Mouse (Mus musculus): ENCODE data around the gene Gnai3.

The Gnai3 gene

DNA sequence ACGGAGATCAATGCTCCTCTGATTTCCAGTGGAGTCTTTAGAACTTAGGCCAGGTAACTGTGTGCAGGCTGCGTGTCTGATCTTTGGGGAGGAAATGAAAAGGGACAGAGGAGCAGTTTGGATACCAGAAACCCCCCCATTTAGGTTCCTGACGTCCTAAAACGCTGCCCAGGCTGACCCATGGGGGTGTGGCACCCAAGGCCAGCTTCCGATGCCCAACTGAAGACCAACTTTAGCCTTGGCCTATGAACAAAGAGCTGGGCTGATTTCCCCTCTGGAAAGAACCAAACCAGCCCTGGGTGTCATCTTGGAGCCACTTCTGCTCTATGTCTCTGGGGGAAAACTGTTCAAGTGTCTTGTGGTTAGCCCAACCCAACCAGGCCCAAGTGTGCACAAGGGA lies 18.1 kb upstream of the Gnai3 start:
- no peak for DNase-seq (ENCODE audit: inconsistent ontology term)

DNA sequence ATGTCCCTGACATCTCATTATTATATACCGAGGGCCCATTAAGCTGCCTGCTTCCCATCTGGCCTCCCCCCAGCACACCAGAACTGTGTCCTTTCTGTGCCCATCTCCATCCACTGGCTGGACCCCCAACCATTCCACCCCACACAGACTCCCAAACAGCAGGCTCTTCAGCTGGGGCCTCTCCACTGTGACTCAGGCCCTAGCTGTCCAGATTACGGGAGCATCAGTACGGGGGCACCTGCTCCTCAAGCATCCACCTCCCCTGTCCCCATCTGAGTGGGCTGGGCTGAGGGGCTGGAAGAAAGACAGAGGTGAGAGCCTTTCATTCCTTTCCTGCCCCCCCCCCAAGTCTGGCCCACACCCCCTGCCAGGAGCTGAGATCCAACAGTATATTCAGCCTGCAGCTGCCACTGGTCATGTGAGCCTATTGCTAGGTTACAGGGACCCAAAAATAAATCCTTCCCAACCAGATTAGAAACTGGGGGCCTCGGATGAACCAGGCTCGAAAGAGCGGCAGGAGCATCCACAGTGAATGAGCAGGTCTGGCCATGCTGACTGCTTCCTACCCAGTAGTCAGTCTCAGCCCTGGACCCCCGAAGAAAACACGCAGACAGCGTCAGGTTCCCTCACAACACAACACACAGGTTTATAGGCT lies 12.6 kb upstream of the Gnai3 start:
- no peak for DNase-seq (ENCODE audit: inconsistent ontology term)

DNA sequence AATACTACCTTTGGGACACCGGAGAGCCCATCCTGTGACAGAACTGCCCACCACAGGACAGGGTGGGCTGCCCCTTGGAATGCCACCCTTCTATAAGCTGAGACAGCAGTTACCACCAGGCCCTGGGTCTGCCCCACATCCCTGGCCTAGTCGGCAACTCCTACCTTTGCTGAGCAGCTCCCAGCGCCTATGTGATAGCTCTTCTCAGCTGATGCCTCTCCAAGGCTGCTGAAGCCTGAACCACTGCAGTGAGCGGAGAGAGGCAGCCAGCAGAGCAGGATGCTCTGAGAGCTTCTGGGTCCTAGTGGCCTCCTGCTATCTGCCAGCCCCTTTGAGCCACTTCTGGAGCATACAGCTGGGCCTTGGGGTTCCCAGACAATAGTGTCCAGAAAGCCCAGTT lies 8.7 kb upstream of the Gnai3 start, which contains the start of gene Gpr61:
Gene Gpr61 (minus strand): TSS at position 227 of the 400 bp plus-strand sequence.
- no peak for DNase-seq (ENCODE audit: inconsistent ontology term)

DNA sequence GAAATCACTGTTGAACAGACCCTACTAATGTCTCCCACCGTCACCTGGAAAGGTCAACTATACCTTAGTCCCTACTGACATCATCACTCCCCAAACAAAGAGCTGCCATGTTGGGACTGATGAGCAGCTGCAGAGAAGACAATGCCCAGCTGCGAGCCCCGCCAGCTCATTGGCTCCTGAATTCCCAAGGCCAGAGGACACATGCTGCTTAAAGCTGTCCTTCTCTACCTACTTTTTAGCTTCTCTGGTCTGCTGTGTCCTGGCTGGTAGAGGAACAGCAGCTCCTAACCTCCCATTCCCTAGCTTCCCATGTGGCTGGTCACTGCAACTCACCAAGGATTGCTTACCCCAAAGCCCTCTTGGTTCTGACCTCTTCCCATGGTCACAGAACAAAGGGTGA lies 6.3 kb upstream of the Gnai3 start:
- DNase-seq (ENCODE audit: inconsistent ontology term): no peak

DNA sequence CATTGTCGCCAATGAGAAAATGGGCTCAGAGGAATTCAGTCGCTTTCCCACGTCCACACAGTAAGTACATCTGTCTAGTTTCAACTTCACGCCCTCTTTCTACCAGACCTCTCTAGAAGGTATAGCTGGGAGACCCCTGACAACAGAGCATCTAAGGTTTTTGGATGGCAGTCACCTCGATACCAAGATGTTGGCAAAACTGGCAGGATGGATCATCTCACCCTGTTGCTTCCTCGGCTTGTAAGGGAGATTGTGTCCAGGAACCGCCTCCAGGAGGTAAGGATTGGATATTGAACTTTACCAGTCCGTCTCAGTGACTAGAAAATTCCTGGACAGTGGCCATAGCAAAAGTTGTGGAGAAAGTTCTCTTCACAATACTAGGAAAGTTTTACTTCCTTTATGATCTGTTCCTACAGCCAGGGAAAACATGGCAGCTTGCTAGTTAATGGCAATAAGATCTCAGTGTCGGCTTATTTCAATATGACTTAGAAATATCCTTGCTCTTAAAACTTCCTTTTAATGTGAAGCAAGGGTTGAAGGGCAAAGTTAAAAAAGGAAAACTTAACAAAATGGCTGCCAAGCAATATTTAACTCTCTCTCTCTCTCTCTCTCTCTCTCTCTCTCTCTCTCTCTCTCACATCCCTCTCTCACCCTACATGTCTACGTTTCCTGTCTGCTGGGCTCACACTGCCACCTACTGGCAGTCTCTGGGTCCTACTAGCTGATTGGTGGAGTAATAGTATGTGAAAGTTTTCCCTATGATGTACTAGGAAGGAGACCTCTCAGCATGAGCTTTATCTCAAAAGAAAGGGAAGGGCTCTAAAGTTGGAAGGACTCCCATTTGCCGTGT lies 1.7 kb upstream of the Gnai3 start:
- DNase-seq (ENCODE audit: inconsistent ontology term): peak; percentile 82

DNA sequence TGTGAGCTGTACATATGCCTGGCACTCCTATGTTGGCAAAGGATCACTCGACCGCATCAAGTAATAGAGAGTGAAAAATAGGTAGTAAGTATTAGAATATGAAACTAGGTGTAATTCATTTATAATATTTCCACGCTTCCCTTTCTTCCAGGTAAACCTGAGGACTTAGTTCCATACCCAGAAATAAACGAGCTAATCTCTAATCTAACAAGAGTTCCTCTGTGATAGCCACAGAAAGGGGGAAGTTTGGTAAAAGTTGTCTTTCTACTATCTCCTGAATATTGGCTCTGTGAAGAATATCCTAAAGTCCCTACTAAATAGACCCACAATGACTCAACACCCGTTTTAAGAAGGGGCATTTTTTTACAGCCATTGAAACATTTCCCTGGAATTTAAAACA lies 725 bp upstream of the Gnai3 start:
- DNase-seq (ENCODE audit: inconsistent ontology term): no peak

DNA sequence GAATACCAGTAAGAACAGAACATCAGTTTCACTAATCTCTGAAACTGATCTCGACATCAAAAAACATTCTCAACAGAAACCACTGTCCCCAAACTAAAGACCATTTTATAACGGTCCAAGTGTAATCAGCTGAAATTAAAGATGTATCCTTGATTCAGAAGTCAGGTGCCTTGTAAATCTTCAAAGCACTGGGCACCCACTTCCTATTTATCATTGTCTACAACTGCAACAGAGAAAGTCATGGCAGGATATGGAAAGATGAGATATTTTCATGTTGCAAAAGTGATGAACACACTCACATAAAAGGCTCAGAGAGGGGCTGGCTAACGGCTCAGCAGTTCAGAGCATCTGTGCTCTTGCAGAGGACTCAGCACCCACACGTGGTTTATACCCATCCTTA lies 5.2 kb downstream of the Gnai3 start:
- no peak for DNase-seq (ENCODE audit: inconsistent ontology term)

DNA sequence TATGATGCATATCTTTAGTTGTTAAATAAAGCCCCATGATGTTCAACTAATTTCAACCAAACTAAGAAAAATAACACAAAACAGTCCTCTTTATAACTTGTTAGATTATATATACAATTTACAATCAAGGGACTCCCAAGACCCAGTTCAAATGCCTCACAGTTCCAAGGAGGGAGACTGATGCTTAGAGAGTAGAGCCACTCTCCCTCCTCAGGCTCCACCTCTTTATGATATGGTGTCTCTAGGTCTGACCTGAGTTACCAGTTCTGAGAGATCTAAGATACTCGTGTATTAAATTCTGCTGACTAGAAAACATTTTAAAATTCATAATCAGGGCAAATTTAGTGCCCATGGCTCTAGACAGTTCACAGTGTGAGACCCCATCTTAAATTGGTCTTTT lies 6.8 kb downstream of the Gnai3 start:
- no peak for DNase-seq (ENCODE audit: inconsistent ontology term)

DNA sequence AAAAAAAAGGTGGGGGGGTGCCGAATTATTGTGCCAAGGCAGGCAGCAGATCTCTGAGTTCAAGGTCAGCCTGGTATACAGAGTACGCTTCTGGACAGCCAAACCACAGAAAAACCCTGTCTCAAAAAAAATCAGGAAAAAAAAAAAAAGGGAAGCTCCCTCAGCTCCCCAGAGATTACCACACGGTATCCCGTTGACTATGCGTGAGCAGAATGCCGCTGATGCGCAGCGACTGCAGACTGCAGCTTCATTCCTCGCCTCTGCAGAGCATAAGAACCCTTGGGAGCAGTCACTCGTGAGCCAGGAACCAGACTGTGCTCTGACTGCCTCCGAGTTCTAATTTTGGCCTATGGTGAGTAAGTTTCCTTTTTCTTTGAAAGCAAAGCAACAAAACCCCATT lies 11.2 kb downstream of the Gnai3 start:
- DNase-seq (ENCODE audit: inconsistent ontology term): no peak

DNA sequence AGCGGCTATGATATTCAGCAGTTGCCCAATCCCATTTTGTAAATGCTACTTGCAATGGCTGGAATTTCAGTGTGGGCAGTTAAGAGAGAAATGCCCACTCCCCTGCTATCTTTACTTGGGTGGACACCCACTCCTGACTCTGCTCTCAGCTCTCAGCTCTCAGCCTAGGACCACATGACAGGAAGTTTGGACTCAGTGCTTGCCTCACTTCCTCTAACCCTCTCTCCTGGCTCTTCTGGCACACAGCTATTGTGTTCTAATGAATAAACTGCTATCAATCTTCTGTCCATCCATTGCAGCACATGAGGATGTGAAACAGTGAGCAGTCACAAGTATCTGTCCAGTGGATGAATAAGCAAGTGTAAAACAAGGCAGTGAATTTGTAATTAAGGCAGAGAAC lies 13.5 kb downstream of the Gnai3 start:
- no peak for DNase-seq (ENCODE audit: inconsistent ontology term)

DNA sequence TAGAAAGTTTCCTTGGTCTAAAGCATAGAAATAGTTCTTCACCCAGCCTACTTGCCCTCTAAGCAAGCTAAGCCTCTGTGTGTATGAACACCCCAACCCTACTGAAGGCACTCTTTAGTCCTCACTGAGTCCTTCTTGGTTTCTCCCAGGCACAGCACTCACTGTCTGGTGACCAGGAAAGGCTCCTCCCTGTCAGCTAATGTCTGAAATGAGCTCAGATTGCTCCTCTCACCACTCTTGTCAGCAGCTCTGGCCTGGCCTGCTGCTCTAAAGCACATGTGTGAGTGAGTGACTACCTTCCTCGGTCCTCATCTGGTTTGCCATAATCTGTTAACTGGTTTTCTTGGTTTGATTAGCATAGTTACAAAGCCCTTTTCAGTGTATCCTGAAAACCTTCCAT lies 14.1 kb downstream of the Gnai3 start:
- no peak for DNase-seq (ENCODE audit: inconsistent ontology term)

DNA sequence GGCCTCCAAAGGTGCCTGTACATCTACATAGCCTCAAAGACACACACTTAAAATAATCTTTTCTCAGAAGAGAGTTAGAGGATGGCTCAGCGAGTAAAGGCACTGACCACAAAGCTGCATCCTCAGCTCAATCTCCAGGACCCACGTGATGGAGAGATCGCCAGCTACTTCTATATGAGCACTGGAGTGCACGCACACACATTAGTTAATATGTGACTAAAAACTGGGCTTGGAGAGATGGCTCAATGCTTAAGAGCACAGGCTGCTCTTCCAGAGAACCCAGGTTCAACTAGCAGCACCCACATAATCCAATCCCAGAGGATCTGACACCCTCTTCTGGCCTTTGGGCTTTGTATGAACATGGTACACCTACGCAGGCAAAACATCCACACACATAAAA lies 14.7 kb downstream of the Gnai3 start:
- DNase-seq (ENCODE audit: inconsistent ontology term): no peak

DNA sequence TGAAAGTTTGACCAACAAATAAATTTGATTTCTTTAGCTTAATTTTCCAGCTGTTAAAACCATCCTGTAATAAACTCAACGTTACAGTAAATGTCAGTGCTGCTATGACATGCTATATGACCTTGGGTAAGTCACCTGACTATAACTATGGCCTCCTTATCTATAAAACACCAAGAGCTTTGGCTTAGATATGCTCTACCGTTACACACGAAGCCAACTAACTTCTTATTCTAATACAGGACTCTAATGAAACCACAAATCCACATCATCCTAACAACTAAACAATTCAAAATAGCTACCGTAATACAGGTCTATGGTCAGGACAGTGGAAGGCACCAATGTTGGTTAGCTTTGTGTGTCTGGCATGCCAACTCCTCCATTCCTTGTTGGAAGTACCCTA lies 16.1 kb downstream of the Gnai3 start:
- no peak for DNase-seq (ENCODE audit: inconsistent ontology term)

DNA sequence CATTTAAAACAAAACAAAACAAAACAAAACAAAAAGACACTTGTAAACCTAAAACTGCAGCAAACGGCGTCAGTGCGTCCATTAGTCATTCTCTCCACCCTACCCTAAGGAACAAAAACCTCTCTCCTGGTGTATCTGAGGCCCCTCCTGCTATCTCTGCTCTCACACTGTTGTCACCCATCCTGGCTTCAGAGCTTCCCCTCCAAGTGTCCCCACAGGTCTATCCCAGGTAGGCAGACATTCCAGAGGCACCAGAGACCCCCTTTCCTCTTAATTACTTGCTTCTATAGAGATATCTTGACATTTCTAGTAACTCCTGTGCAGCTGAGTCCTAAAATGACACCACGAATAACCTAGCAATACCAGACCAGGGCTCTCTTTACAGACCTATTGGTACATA lies 16.6 kb downstream of the Gnai3 start:
- DNase-seq (ENCODE audit: inconsistent ontology term): no peak

DNA sequence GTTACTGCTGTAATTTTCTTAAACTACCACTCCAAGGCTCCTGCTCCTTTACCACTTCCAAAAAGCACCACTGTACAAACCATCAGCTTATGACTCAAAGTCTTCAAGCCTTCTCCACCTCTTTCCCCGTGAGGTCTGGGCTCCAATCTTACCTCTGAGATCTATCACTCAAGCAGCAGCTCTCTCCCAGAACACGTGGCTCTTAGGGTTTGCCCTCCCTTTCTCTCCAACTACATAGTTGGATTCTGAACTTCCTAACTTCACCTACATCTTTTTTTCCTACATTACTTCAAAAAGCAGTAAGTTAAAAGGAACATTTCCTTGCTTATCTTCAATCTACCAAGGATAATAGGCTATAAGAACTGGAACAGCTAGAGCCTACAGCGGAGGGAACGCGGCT lies 17.4 kb downstream of the Gnai3 start:
- DNase-seq (ENCODE audit: inconsistent ontology term): no peak

DNA sequence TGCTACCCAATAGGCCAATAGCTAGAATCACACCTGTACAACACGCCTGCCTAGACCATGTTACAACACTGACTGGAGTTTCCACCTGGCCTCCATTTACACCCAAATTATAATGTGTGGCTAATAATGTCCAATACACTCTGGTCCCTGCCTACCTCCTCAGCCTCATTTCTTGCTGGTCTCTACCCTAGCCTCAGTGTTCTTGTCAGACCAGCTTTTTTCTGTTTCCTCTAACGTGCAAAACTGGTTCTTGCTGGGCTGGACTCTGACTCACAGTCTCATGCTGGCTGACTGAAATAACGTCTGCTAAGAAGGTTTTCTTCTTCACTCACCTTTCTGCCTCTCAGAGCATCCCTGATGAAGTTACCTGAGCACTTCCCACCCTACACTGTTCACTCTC lies 19.6 kb downstream of the Gnai3 start:
- DNase-seq (ENCODE audit: inconsistent ontology term): no peak

DNA sequence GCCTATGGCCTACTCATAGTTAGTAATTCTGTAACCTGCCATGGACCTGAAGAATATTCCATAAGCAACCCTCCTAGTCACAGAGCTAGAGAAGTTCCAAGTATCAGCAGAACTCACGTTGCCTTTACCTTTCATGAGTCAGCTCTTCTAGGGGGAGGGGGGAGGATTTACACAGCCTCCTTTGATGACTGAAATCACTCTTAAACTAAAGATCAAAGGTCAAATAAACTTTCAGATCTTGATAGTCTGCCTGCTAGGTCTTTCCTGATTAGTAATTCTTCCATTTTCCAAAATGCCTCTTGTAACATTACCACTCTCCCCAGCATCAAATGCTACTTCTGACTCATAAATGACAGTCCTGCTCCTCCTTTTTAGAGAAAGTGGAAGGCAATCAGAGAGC lies 21.8 kb downstream of the Gnai3 start:
- no peak for DNase-seq (ENCODE audit: inconsistent ontology term)

DNA sequence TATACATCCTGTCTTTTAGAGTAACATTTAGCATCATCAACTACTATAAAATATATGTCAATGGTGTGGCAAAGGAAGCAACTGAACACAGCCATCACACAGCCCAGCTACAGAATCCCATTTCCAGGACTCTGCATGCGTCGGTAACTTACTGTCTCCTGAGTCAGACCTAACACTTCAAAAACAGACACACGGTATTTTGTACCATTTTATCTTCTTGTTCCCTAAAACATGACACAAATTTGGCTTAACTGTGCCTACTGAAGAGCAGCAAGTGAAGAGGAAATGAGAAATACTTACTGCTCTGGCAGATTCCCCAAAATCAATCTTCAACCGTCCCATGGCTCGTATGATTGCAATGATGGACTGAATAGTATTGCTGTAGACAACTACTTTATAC lies 22.7 kb downstream of the Gnai3 start:
- no peak for DNase-seq (ENCODE audit: inconsistent ontology term)

DNA sequence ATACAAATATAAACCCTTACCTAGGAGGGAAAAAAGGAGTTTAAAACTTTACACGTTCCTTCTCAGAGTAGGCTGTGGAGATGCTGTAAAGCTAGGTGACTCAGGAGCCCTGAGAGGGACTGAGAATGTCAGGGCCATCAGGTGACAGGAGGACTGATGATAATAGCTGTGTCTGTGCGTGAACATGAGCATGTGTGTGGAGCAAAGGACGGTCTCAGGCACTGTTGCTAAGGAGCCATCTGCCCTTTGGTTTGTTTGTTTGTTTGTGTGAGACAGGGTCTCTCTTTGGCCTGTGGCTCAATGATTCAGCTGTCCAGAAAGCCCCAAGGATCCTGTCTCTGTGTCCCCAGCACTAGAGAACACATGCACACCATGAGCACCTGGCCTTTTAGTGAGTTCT lies 24.8 kb downstream of the Gnai3 start:
- DNase-seq (ENCODE audit: inconsistent ontology term): no peak

DNA sequence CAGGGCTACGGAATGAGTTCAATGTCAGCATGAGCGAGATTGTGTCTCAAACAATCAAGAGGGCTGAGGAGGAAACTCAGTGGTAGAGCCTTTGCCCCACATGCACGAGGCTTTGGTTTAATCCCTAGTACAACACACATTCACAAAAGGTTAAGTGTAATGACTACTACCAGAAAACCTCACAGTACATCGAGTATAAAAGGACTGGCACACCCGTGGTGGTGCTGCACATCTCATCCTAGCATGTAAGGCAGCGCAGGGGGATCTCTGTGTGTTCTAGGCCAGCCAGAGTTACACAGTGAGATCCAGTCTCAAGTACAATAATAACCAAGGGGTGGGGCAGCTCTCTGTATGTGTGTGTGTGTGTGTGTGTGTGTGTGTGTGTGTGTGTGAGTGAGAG lies 28.5 kb downstream of the Gnai3 start:
- DNase-seq (ENCODE audit: inconsistent ontology term): no peak

DNA sequence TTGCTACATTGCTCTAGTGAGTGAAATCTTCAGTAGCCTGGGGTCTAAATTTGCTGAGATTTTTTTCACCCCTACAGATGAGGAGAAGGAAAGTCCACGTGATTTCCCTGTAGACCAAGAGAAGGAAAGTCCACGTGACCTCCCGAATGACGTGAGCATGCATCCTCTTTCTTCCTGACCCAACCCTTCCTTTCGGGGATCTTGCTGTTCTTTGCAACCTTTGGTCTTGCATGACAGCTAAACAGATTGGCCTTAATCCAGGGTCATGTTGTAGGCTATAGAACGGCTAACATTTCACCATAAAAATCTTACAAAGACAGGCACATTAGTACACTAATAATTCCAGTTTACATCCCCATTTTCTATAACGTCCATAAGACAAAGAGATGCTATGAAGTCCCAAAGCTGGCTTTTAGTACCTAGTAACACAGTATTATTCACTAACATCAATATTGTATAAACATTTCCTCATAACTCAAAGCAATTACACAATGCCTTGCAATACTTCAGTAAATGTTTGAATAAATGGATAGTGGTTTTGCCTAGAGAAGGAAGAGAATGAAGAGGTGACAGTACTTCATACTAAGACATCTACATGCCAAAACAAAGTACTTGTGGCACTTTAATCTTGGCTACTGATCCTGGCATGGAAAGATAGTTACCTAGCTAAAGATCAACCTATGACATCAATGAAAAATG lies 32.2 kb downstream of the Gnai3 start:
- DNase-seq (ENCODE audit: inconsistent ontology term): no peak

DNA sequence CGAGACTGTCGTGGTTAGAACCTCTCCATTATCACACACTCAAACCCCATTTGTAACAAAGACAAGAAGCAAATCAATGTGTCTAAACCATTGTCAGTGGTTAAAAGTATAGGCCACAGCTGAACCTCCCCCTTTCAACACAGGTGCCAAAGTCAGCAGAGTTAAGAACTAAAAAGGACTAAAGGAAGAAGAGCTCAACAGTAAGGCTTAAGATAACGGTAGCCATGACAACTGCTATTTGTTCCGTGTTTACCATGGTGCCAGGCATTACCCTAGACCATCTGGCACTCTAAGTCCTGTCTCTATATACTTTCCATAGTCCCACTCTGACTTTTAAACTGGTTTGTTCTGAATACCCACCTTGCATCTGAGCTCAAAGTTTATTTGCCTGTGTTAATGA lies 33.3 kb downstream of the Gnai3 start:
- DNase-seq (ENCODE audit: inconsistent ontology term): no peak

DNA sequence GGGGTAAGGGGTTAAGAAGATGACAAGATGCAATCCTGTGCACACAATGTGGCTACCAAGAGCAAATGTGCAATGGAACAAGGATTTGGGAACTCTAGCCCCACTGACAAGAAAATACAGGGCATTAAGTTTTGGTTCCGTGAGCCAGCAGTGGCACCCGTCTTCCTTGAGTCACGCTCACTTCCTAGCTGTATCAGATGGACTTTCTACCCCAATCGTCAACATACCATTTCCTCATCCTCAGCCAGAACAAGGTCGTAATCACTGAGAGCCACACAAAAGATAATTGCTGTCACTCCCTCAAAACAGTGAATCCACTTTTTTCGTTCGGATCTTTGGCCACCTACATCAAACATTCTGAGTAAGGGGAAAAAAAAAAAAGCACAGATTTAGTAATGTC lies 33.7 kb downstream of the Gnai3 start:
- DNase-seq (ENCODE audit: inconsistent ontology term): no peak
